Mouse (Mus musculus) central nervous system, embryonic 14 days (tissue): ENCODE data around the gene Tmem132a. TPM values are rescaled to one million over a fixed set of nuclear protein-coding genes. Genes with fewer than 3 reads are reported as not detected.

Source experiments
- polyA plus RNA-seq: library from polyadenylated mRNA; depleted of rRNA; stranded (reverse); fragments of >200 nt; gene quantifications from 2 replicates; pipeline ENCODE4 v1.2.3, GENCODE M21; 2012; rRNA removed

Gene Tmem132a
- 234 and 238 TPM in 2 replicates for polyA plus RNA-seq

GRCm38 (mm10) chr19:10869886-10870527, at the start of gene Tmem132a:
Tmem132a (minus strand) TSS chr19:10869940.

DNA sequence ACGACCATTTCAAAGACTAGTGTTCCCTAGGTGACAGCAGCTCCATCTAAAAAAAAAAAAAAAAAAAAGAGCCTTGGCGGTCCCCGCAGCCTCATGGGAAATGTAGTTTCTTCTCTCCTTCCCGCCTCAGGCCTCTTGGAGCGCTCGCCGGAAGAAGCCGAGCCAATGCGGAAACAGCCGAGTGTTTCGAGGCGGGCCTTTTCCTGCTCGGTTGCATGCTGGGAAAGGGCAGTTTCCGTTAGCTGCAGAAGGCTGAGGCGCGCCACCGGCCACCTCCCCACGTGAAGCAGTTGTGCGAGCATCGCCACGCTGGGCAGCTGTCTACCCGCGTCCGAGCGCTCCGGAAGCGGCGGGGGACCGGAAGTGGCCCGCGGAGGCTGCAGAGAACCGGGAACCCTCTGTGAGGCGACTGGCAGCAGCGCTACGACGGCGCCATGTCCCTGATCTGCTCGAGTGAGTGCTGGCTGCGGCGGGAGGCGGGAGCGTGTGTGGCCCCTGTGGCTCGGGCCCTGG, 25.3 kb upstream of the Tmem132a start, which contains the start of gene Prpf19:
TSS of gene Prpf19 (plus strand) at position 216 of the 513 bp plus-strand sequence.

DNA sequence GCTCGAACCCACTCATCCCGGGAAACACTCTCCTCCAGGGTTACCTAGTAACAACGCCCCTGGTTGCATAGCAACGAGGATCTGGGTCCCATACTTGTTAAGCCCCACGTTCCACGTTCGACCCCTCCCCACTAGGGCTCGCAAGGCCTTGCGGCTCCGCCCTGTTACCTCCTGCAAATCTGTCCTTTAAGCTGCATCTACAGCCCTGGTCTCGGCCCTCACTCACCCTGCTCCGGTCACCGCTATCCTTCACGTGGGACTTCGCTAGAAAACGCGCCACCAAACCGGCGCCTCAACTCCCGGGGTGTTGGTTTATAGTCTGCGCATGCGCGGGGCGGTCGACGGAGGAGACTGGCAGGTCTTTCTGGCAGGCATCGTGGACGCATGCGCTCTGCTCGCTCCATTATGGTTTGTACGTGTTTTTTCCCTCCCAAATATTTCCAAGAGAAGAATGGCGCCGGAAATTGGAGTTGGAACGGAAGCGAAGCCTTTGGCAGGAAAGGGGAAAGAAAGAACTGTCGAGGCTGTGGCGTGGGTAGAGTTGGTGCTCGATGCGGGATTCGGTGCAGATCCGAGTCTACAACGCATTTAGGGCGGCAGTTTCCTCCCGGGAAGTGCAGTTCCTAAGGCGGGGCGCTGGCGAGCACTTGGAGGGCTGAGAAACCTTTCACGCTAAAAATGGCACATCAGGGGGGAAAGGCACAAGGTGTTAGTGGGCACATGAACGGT, 11.8 kb upstream of the Tmem132a start, which contains the start of gene Tmem109:
TSS of gene Tmem109 (minus strand) at position 576 of the 729 bp plus-strand sequence.

GRCm38 (mm10) chr19:10839010-10839892, 30.5 kb downstream of the Tmem132a start, which contains the start of gene Slc15a3:
Slc15a3 (plus strand) TSS chr19:10839727.

GRCm38 (mm10) chr19:10829436-10830175, 40.1 kb downstream of the Tmem132a start, which contains the start of gene Cd6:
Cd6 (minus strand) TSS chr19:10830058.

Other genes starting within 250 kb of the Tmem132a start
- 1.1 and 1.3 TPM in 2 replicates for gene Vwce, start 235.7 kb downstream of the Tmem132a start, polyA plus RNA-seq
- gene Pga5, start 191.9 kb downstream of the Tmem132a start, polyA plus RNA-seq, result 0.06 and 0.07 TPM in 2 replicates
- gene Vps37c, start 181.2 kb downstream of the Tmem132a start, polyA plus RNA-seq, result 27.8 and 30.0 TPM in 2 replicates
- gene Cd5, start 130.9 kb downstream of the Tmem132a start, polyA plus RNA-seq, result 0.10 and 0.18 TPM in 2 replicates
- 0.03 TPM in 1 of 2 replicates, not detected in the other for gene Cd6, start 39.9 kb downstream of the Tmem132a start, polyA plus RNA-seq
- 1.8 and 2.6 TPM in 2 replicates for gene Slc15a3, start 30.2 kb downstream of the Tmem132a start, polyA plus RNA-seq
- 39.1 and 49.6 TPM in 2 replicates for gene Tmem109, start 12.1 kb upstream of the Tmem132a start, polyA plus RNA-seq
- gene Prpf19, start 25.3 kb upstream of the Tmem132a start, polyA plus RNA-seq, result 331 and 345 TPM in 2 replicates
- gene Zp1, start 50.7 kb upstream of the Tmem132a start, polyA plus RNA-seq, result 0.07 and 0.10 TPM in 2 replicates
- 0.23 and 0.28 TPM in 2 replicates for gene Ptgdr2, start 67.2 kb upstream of the Tmem132a start, polyA plus RNA-seq
- gene Ccdc86, start 79.3 kb upstream of the Tmem132a start, polyA plus RNA-seq, result 5.2 and 6.1 TPM in 2 replicates
- gene Ms4a10, start 104.7 kb upstream of the Tmem132a start, polyA plus RNA-seq, result 0.08 TPM in 1 of 2 replicates, not detected in the other
- gene Ms4a15, start 123.3 kb upstream of the Tmem132a start, polyA plus RNA-seq, result not detected in 2 replicates
- not detected in 2 replicates for gene Ms4a18, start 148.1 kb upstream of the Tmem132a start, polyA plus RNA-seq
- not detected in 2 replicates for gene Ms4a8a, start 211.2 kb upstream of the Tmem132a start, polyA plus RNA-seq